Mouse (Mus musculus) bone marrow macrophage, adult 2 months (primary cell): ENCODE results near the gene Ralgps2.

Source experiments
- CTCF ChIP-seq: IDR thresholded peaks from 2 replicates; pipeline ENCODE4 v1.5.1; 2012; ENCODE audit warnings: low read depth, mild to moderate bottlenecking, low read length, moderate library complexity
- POLR2A ChIP-seq: IDR thresholded peaks from 2 replicates; pipeline ENCODE4 v1.6.1; 2012; ENCODE audit warnings: mild to moderate bottlenecking, low read depth, low read length, borderline replicate concordance

DNA sequence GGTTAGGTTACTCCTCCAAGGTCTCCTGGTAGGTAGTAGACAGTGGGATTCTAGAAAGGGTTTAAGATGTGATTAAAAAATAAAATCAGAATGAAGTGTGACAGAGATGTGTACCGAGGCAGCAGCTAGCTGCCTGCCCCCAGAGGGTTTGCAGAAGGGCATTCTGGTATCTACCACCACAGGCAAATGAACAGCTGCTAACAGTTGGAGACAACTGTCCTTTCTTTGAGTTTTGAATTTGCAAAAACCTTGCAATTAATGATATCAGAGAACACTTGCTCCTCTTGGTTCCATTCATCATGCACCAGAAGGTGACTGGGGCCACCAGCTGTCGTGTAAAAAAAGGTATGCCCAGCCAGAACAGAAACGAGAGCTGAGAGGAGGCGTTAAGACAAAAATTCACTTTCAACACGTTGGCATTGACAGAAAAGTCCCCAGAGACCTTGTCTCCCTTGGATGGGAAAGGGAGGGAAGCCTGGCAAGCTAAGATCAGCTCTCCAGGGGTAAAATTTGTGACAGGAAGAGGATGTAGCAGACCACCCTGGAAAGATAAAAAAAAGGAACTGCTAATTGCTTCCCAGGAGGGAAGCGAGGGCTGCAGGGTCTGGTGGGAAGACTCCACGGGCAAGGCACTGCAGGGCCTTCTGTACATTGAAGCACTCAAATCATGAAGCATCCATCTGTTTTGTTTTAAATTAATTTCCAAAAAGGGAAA, 24.6 kb upstream of the Ralgps2 start:
- TF ChIP-seq CTCF (no peak), POLR2A (no peak)
